Mouse (Mus musculus): Measurements from ENCODE around the gene Vcp.

Gene Vcp

GRCm38 (mm10) chr4:42945952-42946351 is 54.4 kb downstream of the Vcp start:
- peak; percentile 70 for DNase-seq (ENCODE audit: extremely low spot score, low spot score)

GRCm38 (mm10) chr4:42945445-42945844 is 54.9 kb downstream of the Vcp start:
- no peak for DNase-seq (ENCODE audit: extremely low spot score, low spot score)

- no peak for DNase-seq (ENCODE audit: extremely low spot score, low spot score)
These were observed 55.3 kb downstream of the Vcp start for GRCm38 (mm10) chr4:42945043-42945442.

DNA sequence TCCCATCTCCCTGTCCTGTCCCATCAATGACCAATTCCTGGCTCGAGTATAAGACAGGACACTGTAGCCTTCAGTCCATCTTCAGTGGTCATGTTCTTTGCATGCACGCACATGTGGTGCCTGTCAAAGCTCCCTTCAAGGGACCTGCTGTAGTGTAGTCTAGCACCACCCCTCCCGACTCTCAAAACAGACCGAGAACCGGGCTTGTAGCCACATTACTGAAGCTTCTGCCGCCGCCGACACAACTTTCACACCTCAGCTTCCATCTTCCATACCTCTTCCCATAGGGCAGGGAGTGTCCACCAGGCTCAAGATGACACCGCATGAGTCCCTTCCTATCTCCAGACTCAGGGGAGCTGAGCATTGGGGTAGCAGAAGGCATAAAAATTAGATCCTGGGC is 56.1 kb downstream of the Vcp start:
- no peak for DNase-seq (ENCODE audit: extremely low spot score, low spot score)

- no peak for DNase-seq (ENCODE audit: extremely low spot score, low spot score)
These were observed 57.0 kb downstream of the Vcp start for GRCm38 (mm10) chr4:42943341-42943740.

DNA sequence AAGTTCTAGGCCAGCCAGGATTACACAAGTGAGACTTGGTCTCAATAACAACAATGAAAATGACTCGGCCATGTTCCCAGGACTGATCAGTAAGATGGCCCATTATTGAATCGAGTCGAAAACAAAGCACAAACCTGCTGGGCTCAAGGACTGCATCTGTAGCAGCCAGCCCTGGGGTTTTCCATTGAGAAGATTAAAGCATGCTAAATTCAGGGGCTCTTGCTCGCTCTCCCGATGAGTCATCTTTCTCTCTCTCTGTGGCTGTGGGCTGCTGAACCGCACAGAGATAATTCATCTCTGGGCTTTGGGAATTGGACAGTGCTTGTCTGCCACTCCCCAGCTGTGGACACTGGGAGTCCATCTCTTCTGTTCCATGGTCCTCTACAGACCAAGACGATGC is 58.9 kb downstream of the Vcp start:
- DNase-seq (ENCODE audit: extremely low spot score, low spot score) = no peak

- DNase-seq (ENCODE audit: extremely low spot score, low spot score) = peak; percentile 49
These were observed 66.7 kb downstream of the Vcp start for GRCm38 (mm10) chr4:42933630-42934029.

DNA sequence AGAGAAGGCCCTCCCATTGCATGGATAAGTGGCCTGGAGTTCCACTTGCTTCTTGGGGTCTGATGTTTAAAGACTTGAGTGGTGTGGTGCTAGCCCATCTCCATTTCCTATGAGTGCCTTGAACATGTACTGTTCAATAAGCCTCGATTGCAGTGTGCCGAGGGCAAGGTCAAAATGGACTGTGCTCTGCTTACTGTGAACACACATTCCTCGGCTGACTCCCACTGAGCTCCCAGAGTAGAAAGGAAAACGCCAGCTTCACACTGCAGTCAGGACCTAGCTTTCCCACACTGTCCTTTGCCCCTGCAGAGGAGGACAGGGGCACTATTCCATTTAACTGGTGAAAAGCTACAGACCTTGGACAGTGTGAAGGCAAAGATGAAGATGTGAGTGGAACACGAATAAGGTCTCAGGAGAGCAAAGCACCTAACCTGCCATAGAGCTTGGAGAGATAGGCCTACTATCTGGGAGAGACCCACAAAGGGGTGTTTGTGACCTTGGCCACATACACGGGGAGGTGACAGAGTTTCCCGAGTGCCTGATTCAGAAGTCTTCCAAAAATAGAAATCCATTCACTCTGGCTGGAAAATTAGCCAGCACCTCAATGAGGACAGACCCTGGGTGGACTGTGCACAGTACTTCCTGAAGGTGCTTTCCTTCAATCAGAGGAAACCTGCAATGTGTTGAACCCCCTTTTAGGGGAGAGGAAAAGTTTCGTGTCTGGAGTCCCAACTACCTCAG is 67.9 kb downstream of the Vcp start:
- DNase-seq (ENCODE audit: extremely low spot score, low spot score) = no peak
